Mouse (Mus musculus): ENCODE data around the gene Grin1. TPM values are rescaled to one million over a fixed set of nuclear protein-coding genes. Genes with fewer than 3 reads are reported as not detected.

The Grin1 gene
- polyA plus RNA-seq, 2 experiments = 0.02 to 0.06 TPM

- Histone ChIP-seq H3K4me2 (ENCODE audit: low read depth) (no peak overlapping the region), H3K36me3 (replicated peaks; ENCODE audit: control insufficient read depth, insufficient read depth, low read depth) (no peaks in the 10 kb centered on the region), H3K9me3 (ENCODE audit: control insufficient read depth, low read length) (no peaks in the 10 kb centered on the region), H3K4me3 (ENCODE audit: insufficient read depth in 1 of 2, low read depth in 2 of 2, low read length in 2 of 2) (no peak overlapping the region), H3K4me1 (replicated peaks; ENCODE audit: control insufficient read depth in 2 of 2, insufficient read depth in 2 of 2, low read length in 1 of 2) (no peaks in the 10 kb centered on the region), H3K9ac (replicated peaks) (no peak overlapping the region), H3K27ac (no peak overlapping the region), H3K27me3 (ENCODE audit: control insufficient read depth, insufficient read depth, low read length) (peaks cover 19% of the 10 kb centered on the region)
- no peak for TF ChIP-seq EP300 (IDR thresholded peaks at IDR 0.05; ENCODE audit: low read depth)
- DNase-seq (ENCODE audit: low read depth in 3 of 3, low spot score in 3 of 3) = no peak
- WGBS (ENCODE audit: insufficient replicate concordance) = 19% methylated on average over 2 of the region's 2 CpGs
- ATAC-seq (ENCODE audit: insufficient read depth) = no peak
Measured at GRCm38 (mm10) chr2:25320084-25320483, 1.1 kb upstream of the Grin1 start.

GRCm38 (mm10) chr2:25318119-25318966 lies 644 bp downstream of the Grin1 start:
- peaks cover 19% of the 10 kb centered on the region for H3K27me3 ChIP-seq (ENCODE audit: control insufficient read depth, insufficient read depth, low read length)

GRCm38 (mm10) chr2:25311491-25311891 lies 7.5 kb downstream of the Grin1 start:
- no peak for ATAC-seq (ENCODE audit: insufficient read depth)
- Histone ChIP-seq H3K36me3 (replicated peaks; ENCODE audit: control insufficient read depth, insufficient read depth, low read depth) (no peaks in the 10 kb centered on the region), H3K27me3 (ENCODE audit: control insufficient read depth, insufficient read depth, low read length) (peaks cover 32% of the 10 kb centered on the region), H3K9ac (replicated peaks) (no peak overlapping the region), H3K4me1 (replicated peaks; ENCODE audit: control insufficient read depth in 2 of 2, insufficient read depth in 2 of 2, low read length in 1 of 2) (no peaks in the 10 kb centered on the region), H3K4me3 (ENCODE audit: insufficient read depth in 1 of 2, low read depth in 2 of 2, low read length in 2 of 2) (no peak overlapping the region), H3K9me3 (ENCODE audit: control insufficient read depth, low read length) (no peaks in the 10 kb centered on the region), H3K27ac (no peak overlapping the region), H3K4me2 (ENCODE audit: low read depth) (no peak overlapping the region)
- TF ChIP-seq CTCF (IDR thresholded peaks at IDR 0.05; ENCODE audit: low read depth) = no peak
- TF ChIP-seq EP300 (IDR thresholded peaks at IDR 0.05; ENCODE audit: low read depth) = no peak
- no peak for DNase-seq (ENCODE audit: low read depth in 3 of 3, low spot score in 3 of 3)
- 5% methylated on average over 11 of the region's 11 CpGs for WGBS (ENCODE audit: insufficient replicate concordance)

More at GRCm38 (mm10) chr2:25318119-25318966, 644 bp downstream of the Grin1 start:
- peak overlapping the region; percentile 48 for H3K4me2 ChIP-seq (ENCODE audit: low read depth)
- 8% methylated on average over 31 of the region's 31 CpGs for WGBS (ENCODE audit: insufficient replicate concordance)
- H3K9ac ChIP-seq (replicated peaks) = no peak overlapping the region
- no peak for TF ChIP-seq CTCF (IDR thresholded peaks at IDR 0.05; ENCODE audit: low read depth)
- TF ChIP-seq EP300 (IDR thresholded peaks at IDR 0.05; ENCODE audit: low read depth) = no peak
- DNase-seq (ENCODE audit: low read depth in 3 of 3, low spot score in 3 of 3) (no peak), ATAC-seq (ENCODE audit: insufficient read depth) (no peak)
- H3K9me3 ChIP-seq (ENCODE audit: control insufficient read depth, low read length) = no peaks in the 10 kb centered on the region
- no peak overlapping the region; a peak in 1 of 4 replicates for H3K4me3 ChIP-seq (ENCODE audit: insufficient read depth in 1 of 2, low read depth in 2 of 2, low read length in 2 of 2)
- no peaks in the 10 kb centered on the region for H3K4me1 ChIP-seq (replicated peaks; ENCODE audit: control insufficient read depth in 2 of 2, insufficient read depth in 2 of 2, low read length in 1 of 2)
- H3K27ac ChIP-seq = no peak overlapping the region
- H3K36me3 ChIP-seq (replicated peaks; ENCODE audit: control insufficient read depth, insufficient read depth, low read depth) = no peaks in the 10 kb centered on the region

DNA sequence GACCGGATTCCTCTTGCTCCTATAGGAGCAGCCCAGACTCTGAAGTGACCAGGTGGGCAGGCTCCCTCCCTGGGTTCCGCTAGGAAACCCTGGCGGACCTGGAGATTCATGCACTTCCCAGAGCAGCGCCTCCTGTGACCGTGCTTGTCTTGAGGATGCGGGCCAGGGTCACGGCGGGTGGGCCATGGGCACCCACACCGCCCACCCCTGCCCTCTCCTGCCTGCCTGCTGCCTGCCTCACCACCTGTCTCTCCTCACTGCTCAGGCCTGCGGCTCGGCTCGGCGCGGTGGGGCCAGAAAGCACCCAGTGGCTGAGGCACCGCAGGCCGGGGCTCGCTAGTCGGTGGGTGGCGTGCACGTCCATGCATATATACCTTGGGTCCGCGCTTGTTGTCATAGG lies 8.0 kb downstream of the Grin1 start:
- Histone ChIP-seq H3K4me2 (ENCODE audit: low read depth) (no peak overlapping the region), H3K27ac (no peak overlapping the region), H3K36me3 (replicated peaks; ENCODE audit: control insufficient read depth, insufficient read depth, low read depth) (no peaks in the 10 kb centered on the region), H3K9ac (replicated peaks) (no peak overlapping the region), H3K27me3 (ENCODE audit: control insufficient read depth, insufficient read depth, low read length) (peaks cover 36% of the 10 kb centered on the region), H3K4me1 (replicated peaks; ENCODE audit: control insufficient read depth in 2 of 2, insufficient read depth in 2 of 2, low read length in 1 of 2) (no peaks in the 10 kb centered on the region), H3K9me3 (ENCODE audit: control insufficient read depth, low read length) (no peaks in the 10 kb centered on the region), H3K4me3 (ENCODE audit: insufficient read depth in 1 of 2, low read depth in 2 of 2, low read length in 2 of 2) (no peak overlapping the region)
- no peak for ATAC-seq (ENCODE audit: insufficient read depth)
- TF ChIP-seq EP300 (IDR thresholded peaks at IDR 0.05; ENCODE audit: low read depth) (no peak), CTCF (IDR thresholded peaks at IDR 0.05; ENCODE audit: low read depth) (no peak)
- no peak for DNase-seq (ENCODE audit: low read depth in 3 of 3, low spot score in 3 of 3)
- 2% methylated on average over 22 of the region's 22 CpGs for WGBS (ENCODE audit: insufficient replicate concordance)

DNA sequence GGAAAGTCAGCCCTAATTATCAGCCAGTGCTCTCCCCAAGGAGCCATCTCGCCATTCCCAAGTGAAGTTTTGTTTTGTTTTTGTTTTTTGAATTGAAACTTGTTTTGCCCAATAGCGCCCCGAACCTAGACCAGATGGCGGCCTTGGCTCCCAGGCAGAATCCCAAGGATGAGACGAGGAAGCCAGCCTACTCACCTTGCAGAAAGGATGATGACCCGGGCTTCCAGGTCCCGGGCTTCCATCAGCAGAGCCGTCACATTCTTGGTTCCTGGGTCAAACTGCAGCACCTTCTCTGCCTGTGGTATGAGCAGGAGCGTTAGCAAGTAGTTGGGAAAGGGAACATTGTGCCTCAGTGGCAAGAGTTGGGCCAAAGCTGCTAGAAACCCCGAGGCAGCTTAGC lies 8.8 kb downstream of the Grin1 start:
- Histone ChIP-seq H3K4me1 (replicated peaks; ENCODE audit: control insufficient read depth in 2 of 2, insufficient read depth in 2 of 2, low read length in 1 of 2) (no peaks in the 10 kb centered on the region), H3K9me3 (ENCODE audit: control insufficient read depth, low read length) (no peaks in the 10 kb centered on the region), H3K27ac (no peak overlapping the region), H3K4me2 (ENCODE audit: low read depth) (no peak overlapping the region), H3K36me3 (replicated peaks; ENCODE audit: control insufficient read depth, insufficient read depth, low read depth) (no peaks in the 10 kb centered on the region), H3K9ac (replicated peaks) (no peak overlapping the region), H3K27me3 (ENCODE audit: control insufficient read depth, insufficient read depth, low read length) (peaks cover 43% of the 10 kb centered on the region), H3K4me3 (ENCODE audit: insufficient read depth in 1 of 2, low read depth in 2 of 2, low read length in 2 of 2) (no peak overlapping the region)
- TF ChIP-seq CTCF (IDR thresholded peaks at IDR 0.05; ENCODE audit: low read depth) (no peak), EP300 (IDR thresholded peaks at IDR 0.05; ENCODE audit: low read depth) (no peak)
- WGBS (ENCODE audit: insufficient replicate concordance) = 41% methylated on average over 10 of the region's 10 CpGs
- ATAC-seq (ENCODE audit: insufficient read depth) (no peak), DNase-seq (ENCODE audit: low read depth in 3 of 3, low spot score in 3 of 3) (no peak)

All from liver, embryonic 14.5 days (tissue).